Mouse (Mus musculus): ENCODE measurements around the gene Unc45a. TPM values are rescaled to one million over a fixed set of nuclear protein-coding genes. Genes with fewer than 3 reads are reported as not detected.

Unc45a gene
- polyA plus RNA-seq, 1 experiment from 2014 or later: 40.8 TPM

GRCm38 (mm10) chr7:80283226-80283918 lies 57.4 kb downstream of the Unc45a start:
- WGBS: 91% methylated on average over 3 of the region's 3 CpGs
- peaks cover 19% of the 10 kb centered on the region for H3K36me3 ChIP-seq (ENCODE audit: control insufficient read depth, insufficient read depth, low read length)
- no peak for ATAC-seq (ENCODE audit: low read depth)

GRCm38 (mm10) chr7:80281646-80282045 lies 59.2 kb downstream of the Unc45a start:
- H3K4me3 ChIP-seq (ENCODE audit: low read length): no peak overlapping the region
- H3K27me3 ChIP-seq (ENCODE audit: control insufficient read depth, insufficient read depth, low read depth, low read length): no peaks in the 10 kb centered on the region
- H3K4me2 ChIP-seq (ENCODE audit: low read depth, low read length): no peak overlapping the region
- 82% methylated on average over 3 of the region's 3 CpGs for WGBS
- no peak overlapping the region for H3K27ac ChIP-seq (ENCODE audit: low read length)
- H3K4me1 ChIP-seq (replicated peaks; ENCODE audit: control insufficient read depth, insufficient read depth, low read length): no peaks in the 10 kb centered on the region
- no peak for ATAC-seq (ENCODE audit: low read depth)
- peaks cover 17% of the 10 kb centered on the region for H3K36me3 ChIP-seq (ENCODE audit: control insufficient read depth, insufficient read depth, low read length)
- H3K9ac ChIP-seq (ENCODE audit: low read length): no peak overlapping the region
- H3K9me3 ChIP-seq (ENCODE audit: control insufficient read depth, low read length): no peaks in the 10 kb centered on the region

More at GRCm38 (mm10) chr7:80283226-80283918, 57.4 kb downstream of the Unc45a start:
- H3K27me3 ChIP-seq (ENCODE audit: control insufficient read depth, insufficient read depth, low read depth, low read length): no peaks in the 10 kb centered on the region
- no peak overlapping the region for H3K27ac ChIP-seq (ENCODE audit: low read length)
- no peak overlapping the region for H3K9ac ChIP-seq (ENCODE audit: low read length)
- H3K4me3 ChIP-seq (ENCODE audit: low read length): no peak overlapping the region
- H3K4me1 ChIP-seq (replicated peaks; ENCODE audit: control insufficient read depth, insufficient read depth, low read length): no peaks in the 10 kb centered on the region
- H3K4me2 ChIP-seq (ENCODE audit: low read depth, low read length): no peak overlapping the region
- H3K9me3 ChIP-seq (ENCODE audit: control insufficient read depth, low read length): no peaks in the 10 kb centered on the region

- ATAC-seq (ENCODE audit: low read depth): no peak
- WGBS: 79% methylated on average over 2 of the region's 2 CpGs
- no peak overlapping the region for H3K4me2 ChIP-seq (ENCODE audit: low read depth, low read length)
- H3K27ac ChIP-seq (ENCODE audit: low read length): no peak overlapping the region
- H3K36me3 ChIP-seq (ENCODE audit: control insufficient read depth, insufficient read depth, low read length): peaks cover 23% of the 10 kb centered on the region
- H3K9me3 ChIP-seq (ENCODE audit: control insufficient read depth, low read length): no peaks in the 10 kb centered on the region
- no peaks in the 10 kb centered on the region for H3K4me1 ChIP-seq (replicated peaks; ENCODE audit: control insufficient read depth, insufficient read depth, low read length)
- H3K4me3 ChIP-seq (ENCODE audit: low read length): no peak overlapping the region
- no peak overlapping the region for H3K9ac ChIP-seq (ENCODE audit: low read length)
- H3K27me3 ChIP-seq (ENCODE audit: control insufficient read depth, insufficient read depth, low read depth, low read length): no peaks in the 10 kb centered on the region
These were observed 59.8 kb downstream of the Unc45a start for GRCm38 (mm10) chr7:80280998-80281397.

GRCm38 (mm10) chr7:80280032-80280431 lies 60.8 kb downstream of the Unc45a start:
- no peak overlapping the region for H3K4me3 ChIP-seq (ENCODE audit: low read length)
- H3K9me3 ChIP-seq (ENCODE audit: control insufficient read depth, low read length): peaks cover 2% of the 10 kb centered on the region
- no peak overlapping the region for H3K4me2 ChIP-seq (ENCODE audit: low read depth, low read length)
- H3K9ac ChIP-seq (ENCODE audit: low read length): no peak overlapping the region
- H3K36me3 ChIP-seq (ENCODE audit: control insufficient read depth, insufficient read depth, low read length): peaks cover 21% of the 10 kb centered on the region
- no peak for ATAC-seq (ENCODE audit: low read depth)
- no peak overlapping the region for H3K27ac ChIP-seq (ENCODE audit: low read length)
- H3K27me3 ChIP-seq (ENCODE audit: control insufficient read depth, insufficient read depth, low read depth, low read length): no peaks in the 10 kb centered on the region
- WGBS: 80% methylated on average over 10 of the region's 10 CpGs
- H3K4me1 ChIP-seq (replicated peaks; ENCODE audit: control insufficient read depth, insufficient read depth, low read length): no peaks in the 10 kb centered on the region

- WGBS: 94% methylated on average over 4 of the region's 4 CpGs
- Histone ChIP-seq H3K9me3 (ENCODE audit: control insufficient read depth, low read length) (peaks cover 10% of the 10 kb centered on the region), H3K36me3 (ENCODE audit: control insufficient read depth, insufficient read depth, low read length) (peaks cover 29% of the 10 kb centered on the region), H3K9ac (ENCODE audit: low read length) (no peak overlapping the region), H3K4me1 (replicated peaks; ENCODE audit: control insufficient read depth, insufficient read depth, low read length) (no peaks in the 10 kb centered on the region), H3K27me3 (ENCODE audit: control insufficient read depth, insufficient read depth, low read depth, low read length) (no peaks in the 10 kb centered on the region), H3K4me2 (ENCODE audit: low read depth, low read length) (no peak overlapping the region), H3K27ac (ENCODE audit: low read length) (no peak overlapping the region), H3K4me3 (ENCODE audit: low read length) (no peak overlapping the region)
- ATAC-seq (ENCODE audit: low read depth): no peak
These were observed 64.4 kb downstream of the Unc45a start for GRCm38 (mm10) chr7:80276374-80276773.

Other genes starting within 250 kb of the Unc45a start
- 671 and 680 TPM in 2 replicates for gene Idh2, start 225.6 kb downstream of the Unc45a start, polyA plus RNA-seq (2015; fragmentation: Nextera tagmentation; extraction: Ambion mirVana)
- gene Sema4b, start 154.2 kb downstream of the Unc45a start, polyA plus RNA-seq (2015; fragmentation: Nextera tagmentation; extraction: Ambion mirVana): 15.8 and 16.3 TPM in 2 replicates
- 88.4 and 96.0 TPM in 2 replicates for gene Cib1, start 108.2 kb downstream of the Unc45a start, polyA plus RNA-seq (2015; fragmentation: Nextera tagmentation; extraction: Ambion mirVana)
- gene Gdpgp1, start 108.1 kb downstream of the Unc45a start, polyA plus RNA-seq (2015; fragmentation: Nextera tagmentation; extraction: Ambion mirVana): 3.5 and 3.9 TPM in 2 replicates
- 1.1 and 2.2 TPM in 2 replicates for gene Ttll13, start 94.6 kb downstream of the Unc45a start, polyA plus RNA-seq (2015; fragmentation: Nextera tagmentation; extraction: Ambion mirVana)
- 46.2 and 47.4 TPM in 2 replicates for gene Ngrn, start 79.8 kb downstream of the Unc45a start, polyA plus RNA-seq (2015; fragmentation: Nextera tagmentation; extraction: Ambion mirVana)
- gene Vps33b, start 71.4 kb downstream of the Unc45a start, polyA plus RNA-seq (2015; fragmentation: Nextera tagmentation; extraction: Ambion mirVana): 9.7 and 10.7 TPM in 2 replicates
- 166 and 182 TPM in 2 replicates for gene Prc1, start 46.6 kb downstream of the Unc45a start, polyA plus RNA-seq (2015; fragmentation: Nextera tagmentation; extraction: Ambion mirVana)
- gene Rccd1, start 16.6 kb downstream of the Unc45a start, polyA plus RNA-seq (2015; fragmentation: Nextera tagmentation; extraction: Ambion mirVana): 7.2 and 8.9 TPM in 2 replicates
- gene Hddc3, start 2.1 kb upstream of the Unc45a start, polyA plus RNA-seq (2015; fragmentation: Nextera tagmentation; extraction: Ambion mirVana): 20.9 and 21.9 TPM in 2 replicates
- 20.4 and 21.1 TPM in 2 replicates for gene Man2a2, start 30.4 kb upstream of the Unc45a start, polyA plus RNA-seq (2015; fragmentation: Nextera tagmentation; extraction: Ambion mirVana)
- gene Fes, start 46.9 kb upstream of the Unc45a start, polyA plus RNA-seq (2015; fragmentation: Nextera tagmentation; extraction: Ambion mirVana): 18.5 and 19.3 TPM in 2 replicates
- 12.6 and 12.7 TPM in 2 replicates for gene Furin, start 64.4 kb upstream of the Unc45a start, polyA plus RNA-seq (2015; fragmentation: Nextera tagmentation; extraction: Ambion mirVana)
- 23.1 and 25.2 TPM in 2 replicates for gene Blm, start 194.1 kb upstream of the Unc45a start, polyA plus RNA-seq (2015; fragmentation: Nextera tagmentation; extraction: Ambion mirVana)

Data from lung, embryonic 16.5 days (tissue).